Mouse (Mus musculus): ENCODE results near the gene Ccna2. TPM values are rescaled to one million over a fixed set of nuclear protein-coding genes. Genes with fewer than 3 reads are reported as not detected.
"Not testable (repeated sequence)": the region's sequence is repeated elsewhere in the genome, so short reads cannot be mapped to it uniquely, and the experiment has no call there.

Gene Ccna2
- total RNA-seq (2015; ENCODE audit: low replicate concordance) (790 and 816 TPM in 2 replicates), total RNA-seq (2017; ENCODE audit: low replicate concordance) (704 and 952 TPM in 2 replicates)

GRCm38 (mm10) chr3:36571827-36572378, at the start of gene Ccna2:
TSS of gene Ccna2 (minus strand) at chr3:36572150.
- ATAC-seq (replicated peaks; ENCODE audit: low FRiP score, poor library complexity, severe bottlenecking): peak; percentile 94

- no peak for ATAC-seq (replicated peaks; ENCODE audit: low FRiP score, poor library complexity, severe bottlenecking)
Observed at GRCm38 (mm10) chr3:36618181-36618580, 46.2 kb upstream of the Ccna2 start.

- ATAC-seq (replicated peaks; ENCODE audit: low FRiP score, poor library complexity, severe bottlenecking): no peak
Observed at GRCm38 (mm10) chr3:36613908-36614255, 41.9 kb upstream of the Ccna2 start.

GRCm38 (mm10) chr3:36613202-36613907, 41.4 kb upstream of the Ccna2 start, which contains the start of gene Bbs7:
TSS of gene Bbs7 (minus strand) at chr3:36613477.
- ATAC-seq (replicated peaks; ENCODE audit: low FRiP score, poor library complexity, severe bottlenecking): peak; percentile 99

GRCm38 (mm10) chr3:36612687-36613086, 40.7 kb upstream of the Ccna2 start:
- no peak for ATAC-seq (replicated peaks; ENCODE audit: low FRiP score, poor library complexity, severe bottlenecking)

GRCm38 (mm10) chr3:36605894-36606783, 34.2 kb upstream of the Ccna2 start:
- peak; percentile 87 for ATAC-seq (replicated peaks; ENCODE audit: low FRiP score, poor library complexity, severe bottlenecking)

- not testable (repeated sequence) for ATAC-seq (replicated peaks; ENCODE audit: low FRiP score, poor library complexity, severe bottlenecking)
Observed at GRCm38 (mm10) chr3:36599773-36600172, 27.8 kb upstream of the Ccna2 start.

- no peak for ATAC-seq (replicated peaks; ENCODE audit: low FRiP score, poor library complexity, severe bottlenecking)
Observed at GRCm38 (mm10) chr3:36598811-36599210, 26.9 kb upstream of the Ccna2 start.

GRCm38 (mm10) chr3:36571361-36571826, 556 bp downstream of the Ccna2 start:
- no peak for ATAC-seq (replicated peaks; ENCODE audit: low FRiP score, poor library complexity, severe bottlenecking)

- ATAC-seq (replicated peaks; ENCODE audit: low FRiP score, poor library complexity, severe bottlenecking): peak; percentile 72
Observed at GRCm38 (mm10) chr3:36569836-36570235, 2.1 kb downstream of the Ccna2 start.

GRCm38 (mm10) chr3:36563666-36564065, 8.3 kb downstream of the Ccna2 start:
- ATAC-seq (replicated peaks; ENCODE audit: low FRiP score, poor library complexity, severe bottlenecking): no peak

- peak; percentile 98 for ATAC-seq (replicated peaks; ENCODE audit: low FRiP score, poor library complexity, severe bottlenecking)
Observed at GRCm38 (mm10) chr3:36559606-36560005, 12.3 kb downstream of the Ccna2 start.

- ATAC-seq (replicated peaks; ENCODE audit: low FRiP score, poor library complexity, severe bottlenecking): no peak
Observed at GRCm38 (mm10) chr3:36557601-36558000, 14.3 kb downstream of the Ccna2 start.

- ATAC-seq (replicated peaks; ENCODE audit: low FRiP score, poor library complexity, severe bottlenecking): peak; percentile 99
Observed at GRCm38 (mm10) chr3:36552406-36553047, 19.4 kb downstream of the Ccna2 start, which contains the start of gene Exosc9. TSS of gene Exosc9 (plus strand) at chr3:36552606.

GRCm38 (mm10) chr3:36551851-36552384, 20.0 kb downstream of the Ccna2 start:
- ATAC-seq (replicated peaks; ENCODE audit: low FRiP score, poor library complexity, severe bottlenecking): peak; percentile 35; the same call in 1 of the 2 replicates

- ATAC-seq (replicated peaks; ENCODE audit: low FRiP score, poor library complexity, severe bottlenecking): no peak
Observed at GRCm38 (mm10) chr3:36551343-36551742, 20.6 kb downstream of the Ccna2 start.

- ATAC-seq (replicated peaks; ENCODE audit: low FRiP score, poor library complexity, severe bottlenecking): no peak
Observed at GRCm38 (mm10) chr3:36544961-36545360, 27.0 kb downstream of the Ccna2 start.

- ATAC-seq (replicated peaks; ENCODE audit: low FRiP score, poor library complexity, severe bottlenecking): no peak
Observed at GRCm38 (mm10) chr3:36541399-36541798, 30.6 kb downstream of the Ccna2 start.

GRCm38 (mm10) chr3:36540756-36541155, 31.2 kb downstream of the Ccna2 start:
- no peak for ATAC-seq (replicated peaks; ENCODE audit: low FRiP score, poor library complexity, severe bottlenecking)

Measured in erythroid progenitor cell, adult 5-6 weeks (primary cell).